Mouse (Mus musculus) kidney, embryonic 16.5 days (tissue): ENCODE measurements at regions not wholly inside any gene's neighbourhood (a gene's known extent, or its start where the extent isn't known, plus 50 kb on each side); places are given as distances from the start of the nearest gene placed in this dataset.

Experiments
- ATAC-seq: fragments of 200-750 bp; cut with Nextera tagmentation; 2 replicates; pipeline ENCODE4 v1.8.0; 2017; ENCODE audit warnings: moderate TSS enrichment; ENCODE audit not compliant: low FRiP score, low TSS enrichment
- H3K27ac ChIP-seq: fragments of 300-500 bp; sonication (generic); 2 replicates; pipeline ENCODE4 v1.5.1; 2014; ENCODE audit warnings: low read length
- H3K27me3 ChIP-seq: fragments of 300-500 bp; sonication (generic); 2 replicates; pipeline ENCODE4 v1.6.1; 2014; ENCODE audit warnings: low read length, control low read depth, mixed read lengths; ENCODE audit not compliant: insufficient read depth
- H3K36me3 ChIP-seq: fragments of 300-500 bp; sonication (generic); 2 replicates; pipeline ENCODE4 v1.6.1; 2014; ENCODE audit warnings: low read length, control low read depth, mixed read lengths; ENCODE audit not compliant: insufficient read depth
- H3K4me1 ChIP-seq: fragments of 300-500 bp; sonication (generic); 2 replicates; pipeline ENCODE4 v1.6.1; 2014; ENCODE audit warnings: low read length, control low read depth, mixed read lengths; ENCODE audit not compliant: insufficient read depth
- H3K4me2 ChIP-seq: fragments of 300-500 bp; sonication (generic); replicated peaks from 2 replicates; pipeline ENCODE4 v1.6.1; 2014; ENCODE audit warnings: low read depth, low read length
- H3K4me3 ChIP-seq: fragments of 300-500 bp; sonication (generic); 2 replicates; pipeline ENCODE4 v1.5.1; 2014; ENCODE audit warnings: mild to moderate bottlenecking, low read length
- H3K9ac ChIP-seq: fragments of 300-500 bp; sonication (generic); replicated peaks from 2 replicates; pipeline ENCODE4 v1.6.1; 2014; ENCODE audit warnings: low read length
- H3K9me3 ChIP-seq: fragments of 300-500 bp; sonication (generic); 2 replicates; pipeline ENCODE4 v1.6.1; 2016; ENCODE audit warnings: low read length, control low read depth
- WGBS: fragments of 180-500 bp; shearing (Covaris S2); extraction: QIAGEN DNeasy Blood & Tissue Kit; methylation state at CpG from one replicate; pipeline ENCODE4 v1.1.7; 2014; 5-methylcytosine and 5-hydroxymethylcytosine counted together

DNA sequence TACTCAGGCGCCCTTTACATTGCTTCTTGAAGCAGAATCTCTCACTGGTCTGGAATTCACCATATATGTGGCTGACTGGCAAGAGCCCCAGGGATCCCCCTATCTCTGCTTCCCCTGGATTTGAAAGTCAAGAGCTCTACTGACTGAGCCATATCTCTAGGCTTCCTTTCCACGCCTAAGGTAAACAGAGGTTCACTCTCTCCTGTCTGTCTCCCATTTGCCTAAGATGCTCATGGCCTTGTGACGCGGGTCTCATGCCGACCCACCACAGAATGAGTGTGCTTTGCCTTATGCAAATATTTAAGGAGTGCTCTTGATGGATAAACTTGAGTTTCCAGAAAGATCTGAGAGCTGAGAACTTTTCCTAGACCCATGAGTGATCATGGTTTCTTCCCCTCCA is 173.9 kb downstream of the Vrk1 start:
- Histone ChIP-seq H3K9ac (no peak overlapping the region), H3K27me3 (no peaks in the 10 kb centered on the region), H3K36me3 (no peaks in the 10 kb centered on the region), H3K4me3 (no peak overlapping the region), H3K4me2 (no peak overlapping the region), H3K9me3 (no peaks in the 10 kb centered on the region), H3K27ac (no peak overlapping the region), H3K4me1 (no peaks in the 10 kb centered on the region)
- WGBS, result 88% methylated on average over 5 of the region's 5 CpGs
- no peak for ATAC-seq

DNA sequence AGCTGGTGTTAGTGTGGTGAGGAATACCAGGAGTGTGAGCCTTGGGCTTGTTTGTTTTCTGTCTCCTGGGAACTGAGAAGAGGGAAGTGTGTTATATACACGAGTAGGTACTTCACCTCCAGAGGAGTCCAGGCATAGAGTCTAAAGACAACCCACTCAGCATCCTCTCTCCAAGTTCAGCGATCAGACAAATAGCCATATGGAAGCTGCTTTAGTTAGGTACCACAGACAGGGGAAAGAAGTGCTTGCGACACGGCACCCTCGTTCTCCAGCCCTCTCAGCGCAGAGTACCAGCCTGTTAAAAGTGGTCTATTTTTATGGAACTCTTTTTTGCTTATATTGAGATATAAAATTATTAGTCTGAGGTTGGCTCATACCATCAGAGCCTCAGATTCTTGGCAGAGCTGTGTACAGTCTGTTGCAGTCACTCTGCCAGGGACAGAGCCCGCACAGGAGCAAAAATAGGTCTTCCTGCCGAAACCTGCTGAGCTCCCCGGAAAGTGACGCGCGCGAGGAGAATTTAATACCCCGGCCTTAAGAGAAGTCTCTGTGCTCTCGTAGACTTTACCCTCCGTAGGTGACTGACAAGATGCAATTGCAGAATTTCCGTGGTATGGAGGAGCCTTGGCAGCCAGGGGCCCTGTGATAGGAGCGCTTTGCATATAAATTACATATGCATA is 175.5 kb downstream of the Vrk1 start:
- no peak overlapping the region for H3K4me2 ChIP-seq
- H3K9ac ChIP-seq, result no peak overlapping the region
- WGBS, result 67% methylated on average over 18 of the region's 18 CpGs
- no peaks in the 10 kb centered on the region for H3K27me3 ChIP-seq
- H3K9me3 ChIP-seq, result no peaks in the 10 kb centered on the region
- no peaks in the 10 kb centered on the region for H3K36me3 ChIP-seq
- no peak for ATAC-seq
- H3K27ac ChIP-seq, result no peak overlapping the region
- no peak overlapping the region for H3K4me3 ChIP-seq
- no peaks in the 10 kb centered on the region for H3K4me1 ChIP-seq

DNA sequence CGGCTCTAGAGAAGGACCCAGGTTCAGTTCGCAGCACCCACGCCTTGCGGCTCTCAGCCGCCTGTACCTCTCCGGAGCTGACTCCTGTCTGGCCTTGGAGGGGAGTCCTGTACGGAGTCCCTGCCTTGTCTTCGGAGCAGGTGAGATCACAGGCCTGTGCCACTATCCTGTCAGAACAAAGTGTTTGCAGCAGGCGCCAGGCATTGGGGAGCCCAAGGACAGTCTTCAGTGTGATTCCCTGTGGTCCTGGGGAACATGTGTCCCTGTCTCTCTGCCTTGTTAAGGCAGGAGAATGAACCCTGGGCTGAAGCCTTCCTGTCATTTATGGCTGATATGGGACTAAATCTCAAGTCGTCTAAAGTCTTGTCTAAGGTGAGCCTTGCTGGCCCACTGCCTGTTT is 176.5 kb downstream of the Vrk1 start:
- no peak overlapping the region for H3K4me2 ChIP-seq
- ATAC-seq, result no peak
- no peaks in the 10 kb centered on the region for H3K27me3 ChIP-seq
- no peaks in the 10 kb centered on the region for H3K4me1 ChIP-seq
- H3K4me3 ChIP-seq, result no peak overlapping the region
- H3K36me3 ChIP-seq, result no peaks in the 10 kb centered on the region
- H3K9ac ChIP-seq, result no peak overlapping the region
- H3K9me3 ChIP-seq, result no peaks in the 10 kb centered on the region
- 92% methylated on average over 10 of the region's 10 CpGs for WGBS
- no peak overlapping the region for H3K27ac ChIP-seq

DNA sequence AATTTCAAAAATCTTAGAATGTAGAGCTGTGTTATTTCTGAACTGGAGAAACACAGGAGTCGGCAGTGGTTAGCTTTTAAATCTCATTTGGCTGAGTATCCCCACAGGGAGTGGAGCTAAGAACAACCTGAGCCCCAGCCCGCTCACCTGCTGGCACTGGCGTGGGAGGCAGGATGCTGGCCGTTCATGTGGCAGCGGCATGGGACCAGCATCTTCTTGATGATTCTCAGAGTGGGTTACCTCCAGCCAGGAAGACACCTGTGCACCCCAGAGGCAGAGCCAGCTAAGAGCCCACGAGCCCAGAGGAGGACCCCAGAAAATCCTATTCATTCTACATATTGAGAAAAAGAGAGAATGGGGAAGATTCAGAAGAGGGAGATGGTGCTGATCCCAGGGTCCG is 181.7 kb downstream of the Vrk1 start:
- Histone ChIP-seq H3K36me3 (no peaks in the 10 kb centered on the region), H3K9ac (no peak overlapping the region), H3K27me3 (no peaks in the 10 kb centered on the region), H3K9me3 (no peaks in the 10 kb centered on the region), H3K4me2 (no peak overlapping the region), H3K4me3 (no peak overlapping the region), H3K27ac (no peak overlapping the region), H3K4me1 (no peaks in the 10 kb centered on the region)
- WGBS, result 85% methylated on average over 7 of the region's 7 CpGs
- ATAC-seq, result no peak

DNA sequence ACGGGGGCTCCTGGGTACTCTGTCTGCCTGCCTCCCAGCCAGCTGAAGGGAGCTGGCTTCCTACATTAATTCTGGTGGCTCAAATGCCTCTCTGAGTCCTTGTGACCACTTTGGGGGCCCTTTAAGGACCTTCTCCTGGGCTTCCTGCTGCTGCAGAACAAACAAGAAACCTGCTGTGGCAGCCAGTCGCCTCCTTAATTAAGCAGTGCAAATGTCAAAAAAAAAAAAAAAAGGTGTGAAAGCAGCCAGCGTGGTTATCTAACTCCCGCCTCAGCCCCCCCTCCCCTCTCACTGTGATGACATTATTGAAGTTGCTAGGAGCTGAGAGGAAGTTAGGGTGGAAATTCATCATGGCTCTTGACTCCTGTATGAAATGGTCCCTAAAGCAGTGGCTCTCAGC is 189.3 kb downstream of the Vrk1 start:
- H3K27ac ChIP-seq, result no peak overlapping the region
- 10% methylated on average over 4 of the region's 4 CpGs for WGBS
- H3K36me3 ChIP-seq, result no peaks in the 10 kb centered on the region
- no peak overlapping the region for H3K4me2 ChIP-seq
- H3K4me1 ChIP-seq, result no peaks in the 10 kb centered on the region
- no peak for ATAC-seq
- no peaks in the 10 kb centered on the region for H3K9me3 ChIP-seq
- H3K4me3 ChIP-seq, result no peak overlapping the region
- no peaks in the 10 kb centered on the region for H3K27me3 ChIP-seq
- H3K9ac ChIP-seq, result no peak overlapping the region

DNA sequence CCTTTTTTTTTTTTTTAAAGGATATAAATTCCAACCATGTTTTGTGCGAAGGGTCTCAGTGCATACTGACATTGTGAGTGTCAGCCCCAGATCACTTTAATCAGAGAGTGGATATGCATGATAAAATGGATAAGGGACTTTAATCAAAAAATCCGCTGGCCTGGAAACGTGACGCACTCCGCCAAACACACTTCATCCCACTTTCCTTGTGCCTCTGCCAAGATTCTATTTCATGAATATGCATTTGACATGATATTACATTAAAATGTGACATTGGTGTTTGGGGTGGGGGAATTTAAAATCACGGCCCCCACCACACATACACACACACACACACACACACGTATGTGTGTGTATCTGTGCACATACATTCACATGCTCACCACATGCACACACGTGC is 193.5 kb downstream of the Vrk1 start:
- Histone ChIP-seq H3K27me3 (no peaks in the 10 kb centered on the region), H3K4me3 (no peak overlapping the region), H3K4me2 (no peak overlapping the region), H3K9ac (no peak overlapping the region), H3K27ac (no peak overlapping the region), H3K4me1 (no peaks in the 10 kb centered on the region), H3K9me3 (no peaks in the 10 kb centered on the region), H3K36me3 (no peaks in the 10 kb centered on the region)
- WGBS, result 88% methylated on average over 8 of the region's 8 CpGs
- ATAC-seq, result no peak

DNA sequence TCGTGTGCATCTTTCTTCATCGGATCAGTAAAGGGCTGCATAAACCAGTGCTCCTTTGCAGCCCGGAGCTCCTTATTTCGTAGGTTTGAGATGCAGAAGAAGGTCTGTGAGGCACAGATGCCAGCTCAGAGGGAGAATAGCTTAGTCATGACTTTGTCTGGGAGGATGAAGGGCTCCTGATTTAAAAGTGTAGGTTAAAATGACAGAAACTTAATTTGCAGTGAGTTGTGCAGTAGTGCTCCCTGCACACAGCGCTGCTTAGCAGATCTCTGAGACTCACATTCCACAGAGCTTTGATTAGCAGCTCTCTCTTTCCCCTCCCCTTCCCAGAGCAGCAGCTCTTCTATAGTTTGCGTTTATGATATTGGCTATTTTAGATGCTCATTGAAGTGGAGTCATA is 200.9 kb downstream of the Vrk1 start:
- no peak overlapping the region for H3K4me3 ChIP-seq
- no peak overlapping the region for H3K4me2 ChIP-seq
- 84% methylated on average over 6 of the region's 6 CpGs for WGBS
- no peak for ATAC-seq
- no peak overlapping the region for H3K27ac ChIP-seq
- H3K9ac ChIP-seq, result no peak overlapping the region
- H3K9me3 ChIP-seq, result no peaks in the 10 kb centered on the region
- H3K4me1 ChIP-seq, result peaks cover 5% of the 10 kb centered on the region; the same call in 1 of the 2 replicates
- H3K36me3 ChIP-seq, result no peaks in the 10 kb centered on the region
- no peaks in the 10 kb centered on the region for H3K27me3 ChIP-seq

DNA sequence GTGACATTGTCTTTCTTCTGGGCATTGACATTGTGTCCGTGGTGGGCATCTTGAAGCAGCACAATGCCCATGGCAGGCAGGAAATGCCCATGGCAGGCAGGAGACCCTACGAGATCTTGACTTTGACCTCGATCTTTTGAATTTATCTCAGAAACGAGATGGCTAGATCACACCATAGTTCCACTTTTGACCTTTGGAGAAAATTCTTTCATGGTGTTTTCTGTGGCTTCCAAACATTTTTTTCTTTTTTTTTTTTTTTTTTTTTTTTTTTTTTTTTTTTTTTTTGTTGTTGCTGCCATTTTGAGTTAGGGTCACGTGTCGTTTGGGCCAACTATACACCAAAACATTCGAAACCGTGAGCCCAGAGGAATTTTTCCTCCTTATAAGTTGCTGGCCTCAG is 201.5 kb downstream of the Vrk1 start:
- Histone ChIP-seq H3K4me3 (no peak overlapping the region), H3K9me3 (no peaks in the 10 kb centered on the region), H3K4me1 (peaks cover 5% of the 10 kb centered on the region; the same call in 1 of the 2 replicates), H3K27me3 (no peaks in the 10 kb centered on the region), H3K27ac (no peak overlapping the region), H3K4me2 (no peak overlapping the region), H3K9ac (no peak overlapping the region), H3K36me3 (no peaks in the 10 kb centered on the region)
- ATAC-seq, result no peak
- 88% methylated on average over 8 of the region's 8 CpGs for WGBS

DNA sequence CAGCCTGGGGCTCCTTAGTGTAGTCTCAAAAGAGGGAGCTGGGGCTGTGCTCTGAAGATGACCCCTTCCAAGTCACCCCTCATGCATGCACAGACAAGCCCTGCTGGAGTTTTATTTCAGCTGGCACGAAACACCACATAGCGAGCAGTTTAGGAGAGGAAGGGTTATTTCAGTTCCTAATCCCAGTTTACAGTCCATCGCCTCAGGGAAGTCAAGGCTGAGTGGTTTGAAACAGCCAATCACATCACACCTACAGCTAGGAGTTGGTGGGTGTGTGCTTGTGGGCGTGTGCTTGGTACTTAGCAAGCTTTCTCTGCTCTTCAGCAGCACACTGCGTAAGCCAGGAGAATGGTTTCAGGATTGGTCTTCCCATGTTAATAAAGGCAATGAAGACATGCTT is 202.4 kb downstream of the Vrk1 start:
- H3K4me2 ChIP-seq, result no peak overlapping the region
- no peak overlapping the region for H3K27ac ChIP-seq
- 45% methylated on average over 5 of the region's 5 CpGs for WGBS
- no peak overlapping the region for H3K4me3 ChIP-seq
- no peaks in the 10 kb centered on the region for H3K9me3 ChIP-seq
- ATAC-seq, result no peak
- no peaks in the 10 kb centered on the region for H3K36me3 ChIP-seq
- H3K9ac ChIP-seq, result no peak overlapping the region
- no peaks in the 10 kb centered on the region for H3K27me3 ChIP-seq
- H3K4me1 ChIP-seq, result peaks cover 5% of the 10 kb centered on the region; the same call in 1 of the 2 replicates

DNA sequence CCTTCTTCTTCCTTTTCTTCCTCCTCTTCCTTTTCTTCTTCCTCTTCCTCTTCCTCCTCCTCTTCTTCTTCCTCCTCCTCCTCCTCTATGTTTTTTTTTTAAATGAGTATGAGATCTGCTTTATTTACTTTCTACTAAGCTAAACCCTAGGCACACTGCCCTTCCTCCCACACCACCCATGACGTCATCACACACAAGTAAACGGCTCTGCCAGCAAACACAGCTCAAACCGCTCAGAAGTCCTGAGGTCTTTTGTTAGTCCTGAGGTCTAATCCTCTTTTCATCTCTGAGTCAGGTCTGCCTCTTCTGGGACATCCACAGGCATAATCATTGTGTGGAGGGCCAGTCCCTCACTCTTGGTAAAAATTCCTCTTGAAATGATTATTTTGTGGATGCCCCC is 210.0 kb downstream of the Vrk1 start:
- no peaks in the 10 kb centered on the region for H3K4me1 ChIP-seq
- H3K36me3 ChIP-seq, result no peaks in the 10 kb centered on the region
- no peak overlapping the region for H3K4me2 ChIP-seq
- no peak overlapping the region for H3K4me3 ChIP-seq
- H3K27me3 ChIP-seq, result peaks cover 1% of the 10 kb centered on the region; the same call in 1 of the 2 replicates
- H3K27ac ChIP-seq, result no peak overlapping the region
- no peak overlapping the region for H3K9ac ChIP-seq
- no peaks in the 10 kb centered on the region for H3K9me3 ChIP-seq
- 44% methylated on average over 3 of the region's 3 CpGs for WGBS
- no peak for ATAC-seq
